Mouse (Mus musculus): ENCODE data around the gene Cxcl14.

The Cxcl14 gene

GRCm38 (mm10) chr13:56289261-56289660, 7.1 kb downstream of the Cxcl14 start:
- no peak for DNase-seq (ENCODE audit: low read depth, low spot score)

GRCm38 (mm10) chr13:56288601-56289000, 7.8 kb downstream of the Cxcl14 start:
- DNase-seq (ENCODE audit: low read depth, low spot score) = no peak

- no peak for DNase-seq (ENCODE audit: low read depth, low spot score)
These were observed 9.3 kb downstream of the Cxcl14 start for GRCm38 (mm10) chr13:56287091-56287490.

- no peak for DNase-seq (ENCODE audit: low read depth, low spot score)
These were observed 13.0 kb downstream of the Cxcl14 start for GRCm38 (mm10) chr13:56283321-56283720.

GRCm38 (mm10) chr13:56280356-56280755, 16.0 kb downstream of the Cxcl14 start:
- DNase-seq (ENCODE audit: low read depth, low spot score) = no peak

GRCm38 (mm10) chr13:56279439-56279838, 16.9 kb downstream of the Cxcl14 start:
- DNase-seq (ENCODE audit: low read depth, low spot score) = peak; percentile 26

- DNase-seq (ENCODE audit: low read depth, low spot score) = no peak
These were observed 21.2 kb downstream of the Cxcl14 start for GRCm38 (mm10) chr13:56275171-56275570.

- no peak for DNase-seq (ENCODE audit: low read depth, low spot score)
These were observed 26.2 kb downstream of the Cxcl14 start for GRCm38 (mm10) chr13:56270124-56270523.

GRCm38 (mm10) chr13:56267396-56267795, 29.0 kb downstream of the Cxcl14 start:
- no peak for DNase-seq (ENCODE audit: low read depth, low spot score)

- DNase-seq (ENCODE audit: low read depth, low spot score) = no peak
These were observed 29.9 kb downstream of the Cxcl14 start for GRCm38 (mm10) chr13:56266435-56266834.

GRCm38 (mm10) chr13:56265661-56266060, 30.7 kb downstream of the Cxcl14 start:
- no peak for DNase-seq (ENCODE audit: low read depth, low spot score)

GRCm38 (mm10) chr13:56262269-56262668, 34.1 kb downstream of the Cxcl14 start:
- DNase-seq (ENCODE audit: low read depth, low spot score) = no peak

GRCm38 (mm10) chr13:56260344-56260780, 36.0 kb downstream of the Cxcl14 start:
- no peak for DNase-seq (ENCODE audit: low read depth, low spot score)

GRCm38 (mm10) chr13:56259926-56260250, 36.5 kb downstream of the Cxcl14 start:
- DNase-seq (ENCODE audit: low read depth, low spot score) = no peak

GRCm38 (mm10) chr13:56259021-56259925, 37.1 kb downstream of the Cxcl14 start:
- no peak for DNase-seq (ENCODE audit: low read depth, low spot score)

- DNase-seq (ENCODE audit: low read depth, low spot score) = no peak
These were observed 37.9 kb downstream of the Cxcl14 start for GRCm38 (mm10) chr13:56258196-56259020.

- DNase-seq (ENCODE audit: low read depth, low spot score) = no peak
These were observed 38.7 kb downstream of the Cxcl14 start for GRCm38 (mm10) chr13:56257469-56258153.

- no peak for DNase-seq (ENCODE audit: low read depth, low spot score)
These were observed 39.5 kb downstream of the Cxcl14 start for GRCm38 (mm10) chr13:56256716-56257299.

GRCm38 (mm10) chr13:56253379-56253778, 43.0 kb downstream of the Cxcl14 start:
- no peak for DNase-seq (ENCODE audit: low read depth, low spot score)

GRCm38 (mm10) chr13:56252783-56253182, 43.6 kb downstream of the Cxcl14 start:
- no peak for DNase-seq (ENCODE audit: low read depth, low spot score)

GRCm38 (mm10) chr13:56251924-56252619, 44.3 kb downstream of the Cxcl14 start, which contains the start of gene Neurog1:
Neurog1 (minus strand) TSS chr13:56252163.
- no peak for DNase-seq (ENCODE audit: low read depth, low spot score)
